Mouse (Mus musculus) kidney, embryonic 14.5 days (tissue): Measurements from ENCODE around the gene Bcar3. TPM values are rescaled to one million over a fixed set of nuclear protein-coding genes. Genes with fewer than 3 reads are reported as not detected.
"Not testable (repeated sequence)": the region's sequence is repeated elsewhere in the genome, so short reads cannot be mapped to it uniquely, and the experiment has no call there.

Experiments used
- ATAC-seq: fragments of 200-750 bp; cut with Nextera tagmentation; 2 replicates; pipeline ENCODE4 v1.8.0; 2017; ENCODE audit warnings: moderate number of reproducible peaks, mild to moderate bottlenecking, moderate TSS enrichment, moderate library complexity; ENCODE audit not compliant: low FRiP score, low TSS enrichment
- H3K27ac ChIP-seq: fragments of 300-500 bp; sonication (generic); 2 replicates; pipeline ENCODE4 v1.5.1; 2014; ENCODE audit warnings: low read depth, mild to moderate bottlenecking, low read length, moderate library complexity, mixed read lengths
- H3K27me3 ChIP-seq: fragments of 300-500 bp; sonication (generic); 2 replicates; pipeline ENCODE4 v1.6.1; 2014; ENCODE audit warnings: mild to moderate bottlenecking, low read length; ENCODE audit not compliant: control insufficient read depth, insufficient read depth
- H3K36me3 ChIP-seq: fragments of 300-500 bp; sonication (generic); 2 replicates; pipeline ENCODE4 v1.6.1; 2014; ENCODE audit warnings: low read length, mixed read lengths; ENCODE audit not compliant: control insufficient read depth, insufficient read depth
- H3K4me1 ChIP-seq: fragments of 300-500 bp; sonication (generic); 2 replicates; pipeline ENCODE4 v1.6.1; 2014; ENCODE audit warnings: low read length, mixed read lengths; ENCODE audit not compliant: control insufficient read depth, insufficient read depth
- H3K4me2 ChIP-seq: fragments of 300-500 bp; sonication (generic); replicated peaks from 2 replicates; pipeline ENCODE4 v1.6.1; 2014; ENCODE audit warnings: low read depth, mild to moderate bottlenecking, low read length
- H3K4me3 ChIP-seq: fragments of 300-500 bp; sonication (generic); 2 replicates; pipeline ENCODE4 v1.5.1; 2014; ENCODE audit warnings: mild to moderate bottlenecking, low read length
- H3K9ac ChIP-seq: fragments of 300-500 bp; sonication (generic); 2 replicates; pipeline ENCODE4 v1.6.1; 2014; ENCODE audit warnings: low read depth, mild to moderate bottlenecking, low read length, moderate library complexity
- H3K9me3 ChIP-seq: fragments of 300-500 bp; sonication (generic); 2 replicates; pipeline ENCODE4 v1.6.1; 2016; ENCODE audit warnings: low read length; ENCODE audit not compliant: control insufficient read depth
- whole genome bisulfite sequencing: fragments of 180-500 bp; shearing (Covaris S2); extraction: QIAGEN DNeasy Blood & Tissue Kit; methylation state at CpG from one replicate; pipeline ENCODE4 v1.1.7; 2014; 5-methylcytosine and 5-hydroxymethylcytosine counted together
- polyA plus RNA-seq: library from polyadenylated mRNA; unstranded; fragments of >200 nt; fragmentation: Nextera tagmentation; extraction: Ambion mirVana; gene quantifications from 2 replicates; pipeline ENCODE4 v1.2.1, GENCODE M21; 2014

Gene Bcar3
- polyA plus RNA-seq, 1 experiment from 2014 or later, result 13.7 TPM

DNA sequence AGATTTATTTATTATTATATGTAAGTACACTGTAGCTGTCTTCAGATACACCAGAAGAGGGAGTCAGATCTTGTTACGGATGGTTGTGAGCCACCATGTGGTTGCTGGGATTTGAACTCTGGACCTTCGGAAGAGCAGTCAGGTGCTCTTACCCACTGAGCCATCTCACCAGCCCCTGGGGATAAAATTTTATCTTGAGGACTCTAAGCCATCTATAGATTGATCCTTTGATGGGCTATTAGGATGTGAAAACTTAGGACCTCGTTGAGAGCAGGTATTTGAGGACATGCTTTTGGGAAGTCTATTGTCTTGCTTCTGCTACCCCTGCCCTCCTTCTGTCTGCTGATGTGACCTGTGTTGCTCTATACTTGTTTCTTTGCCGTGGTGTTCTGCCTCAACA is 4.6 kb upstream of the Bcar3 start:
- not testable (repeated sequence) for H3K4me3 ChIP-seq, H3K9me3 ChIP-seq, H3K9ac ChIP-seq, H3K4me2 ChIP-seq, H3K27ac ChIP-seq, ATAC-seq, H3K27me3 ChIP-seq, H3K4me1 ChIP-seq
- WGBS, result 68% methylated on average over 3 of the region's 4 CpGs
- H3K36me3 ChIP-seq, result peaks cover 13% of the 10 kb centered on the region

DNA sequence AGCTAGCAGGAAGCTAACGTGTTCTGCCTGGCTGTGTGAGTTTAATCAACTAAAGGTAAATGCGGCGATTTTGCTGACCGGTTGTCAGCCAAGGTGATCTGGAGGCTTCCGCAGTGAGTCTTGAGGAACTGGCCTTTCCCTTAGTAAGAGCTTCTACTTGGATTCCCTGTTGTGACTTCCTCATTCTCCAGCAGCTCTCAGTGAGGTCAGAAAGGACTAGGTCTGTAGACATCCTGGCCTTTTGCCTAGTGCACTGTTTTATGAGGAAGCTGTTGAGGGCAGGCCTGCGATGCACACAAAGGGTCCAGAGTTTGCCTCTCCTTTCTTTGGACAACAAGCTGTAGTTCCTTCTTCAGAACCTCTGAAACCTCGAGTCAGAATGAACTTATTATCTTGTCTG is 3.2 kb upstream of the Bcar3 start:
- Histone ChIP-seq H3K27ac (no peak overlapping the region), H3K4me2 (no peak overlapping the region), H3K9ac (no peak overlapping the region), H3K27me3 (no peaks in the 10 kb centered on the region), H3K36me3 (peaks cover 1% of the 10 kb centered on the region; the same call in 1 of the 2 replicates), H3K4me1 (0 out of 2 replicates have a peak, but pooled peaks cover 4% of the 10 kb centered on the region), H3K9me3 (no peaks in the 10 kb centered on the region), H3K4me3 (no peak overlapping the region)
- ATAC-seq, result no peak
- 85% methylated on average over 7 of the region's 7 CpGs for WGBS

DNA sequence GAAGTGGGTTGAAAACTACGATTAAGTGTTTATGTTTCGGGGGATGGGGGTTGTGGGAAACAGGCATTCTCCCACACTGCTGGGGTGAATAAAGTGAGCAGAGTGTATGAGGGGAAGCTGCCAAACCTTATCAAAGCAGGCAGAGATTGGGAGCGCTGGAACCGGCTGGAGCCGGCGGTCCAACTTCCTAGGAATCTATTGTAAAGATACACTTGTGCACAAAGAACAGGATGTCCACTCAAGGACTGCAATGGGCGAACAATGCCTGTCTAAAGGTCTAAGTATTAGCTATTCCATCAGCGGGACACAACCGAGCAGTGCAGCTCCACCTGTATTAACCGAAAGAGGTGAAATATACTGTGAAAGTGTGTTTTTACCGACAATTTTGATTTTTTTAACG is 2.1 kb upstream of the Bcar3 start:
- Histone ChIP-seq H3K4me2 (peak overlapping the region; percentile 72), H3K36me3 (no peaks in the 10 kb centered on the region), H3K9me3 (no peaks in the 10 kb centered on the region), H3K4me1 (0 out of 2 replicates have a peak, but pooled peaks cover 4% of the 10 kb centered on the region), H3K27ac (no peak overlapping the region; the same call in 1 of the 2 replicates), H3K9ac (peak overlapping the region; percentile 88; the same call in 1 of the 2 replicates), H3K27me3 (no peaks in the 10 kb centered on the region), H3K4me3 (no peak overlapping the region)
- ATAC-seq, result no peak
- 56% methylated on average over 12 of the region's 12 CpGs for WGBS

DNA sequence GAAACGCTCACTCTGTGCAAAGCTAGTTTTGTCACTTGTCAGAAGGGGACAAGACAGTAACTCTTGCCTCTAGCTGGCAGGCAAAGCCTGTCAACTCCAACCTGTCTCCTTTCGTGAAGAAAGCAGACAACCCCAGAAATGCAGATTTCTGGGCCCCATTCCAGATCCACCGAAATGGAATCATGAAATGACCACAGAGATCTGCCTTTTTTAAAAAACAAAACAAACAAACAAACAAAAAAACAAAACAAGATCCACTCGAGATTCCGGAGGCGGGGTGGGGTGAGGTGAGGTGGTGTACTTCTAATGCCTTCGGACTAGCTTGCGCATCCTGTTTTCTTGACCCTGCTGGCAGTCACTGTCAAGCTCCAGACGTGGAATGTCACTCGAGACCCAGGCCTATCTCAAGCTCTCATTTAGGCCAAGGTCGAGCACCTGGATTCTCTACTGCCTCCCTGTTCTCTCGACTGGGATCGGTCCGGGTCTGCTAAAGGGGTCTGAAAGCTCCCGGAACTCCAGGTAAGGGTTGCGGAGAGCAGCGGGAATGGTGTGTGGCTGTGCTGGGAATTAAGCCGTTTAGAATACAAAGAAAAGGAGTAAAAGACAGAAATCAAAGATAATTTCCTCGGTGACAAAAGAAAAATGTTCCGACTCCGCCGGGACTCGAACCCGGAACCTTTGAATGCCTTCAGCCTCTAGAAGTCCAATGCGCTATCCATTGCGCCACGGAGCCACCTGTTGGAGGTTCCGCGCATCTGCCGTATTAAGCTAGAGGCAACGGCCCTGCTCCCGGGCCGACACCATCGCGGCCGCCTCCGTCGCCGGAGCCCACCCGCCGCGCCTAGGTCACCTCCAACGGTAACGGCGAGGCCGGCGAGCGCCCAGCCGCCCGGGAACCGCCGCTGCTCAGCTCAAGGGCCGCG is 1.4 kb upstream of the Bcar3 start:
- ATAC-seq, result peak; percentile 81
- WGBS, result 6% methylated on average over 53 of the region's 54 CpGs

DNA sequence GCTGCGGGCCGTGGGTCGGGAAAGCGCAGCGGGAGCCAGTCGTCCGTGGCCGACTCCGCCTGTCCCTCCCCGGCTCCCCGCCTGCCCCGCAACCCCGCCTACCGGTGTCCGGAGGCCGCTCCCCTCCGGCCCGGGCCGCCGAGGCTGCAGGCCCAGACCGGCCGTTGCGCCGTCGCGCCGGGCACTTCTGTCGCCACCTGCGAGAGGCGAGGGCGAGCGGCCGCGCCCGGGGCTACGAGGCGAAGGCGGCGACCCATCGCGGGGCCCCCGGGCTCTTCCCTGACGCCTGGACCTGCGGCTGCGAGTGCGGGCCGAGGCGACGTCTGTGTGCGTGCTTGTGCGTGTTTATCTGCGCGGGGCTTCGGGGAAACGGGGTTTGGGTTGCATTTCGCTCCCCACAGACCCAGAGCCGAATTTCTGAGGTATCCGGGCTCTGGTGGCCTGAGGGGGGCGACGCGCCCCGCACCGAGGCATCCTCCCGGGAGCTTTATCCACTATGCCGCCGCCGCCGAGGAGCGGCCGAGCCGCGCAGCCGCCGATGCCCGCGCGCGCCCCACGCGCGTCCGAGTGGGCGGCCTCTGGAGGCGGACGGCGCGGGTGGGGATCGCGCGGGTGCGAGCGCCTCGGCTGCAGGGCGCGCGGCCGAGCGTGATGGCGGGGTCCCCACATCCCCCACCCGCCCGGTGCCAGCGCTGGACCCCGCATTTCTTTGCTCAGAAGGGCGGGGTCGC is 548 bp upstream of the Bcar3 start:
- peak overlapping the region; percentile 87 for H3K4me3 ChIP-seq
- 0 out of 2 replicates have a peak, but pooled peaks cover 4% of the 10 kb centered on the region for H3K4me1 ChIP-seq
- peak overlapping the region; percentile 96 for H3K27ac ChIP-seq
- H3K9me3 ChIP-seq, result no peaks in the 10 kb centered on the region
- H3K27me3 ChIP-seq, result no peaks in the 10 kb centered on the region
- H3K9ac ChIP-seq, result peak overlapping the region; percentile 88
- WGBS, result under 1% methylated on average over 70 of the region's 105 CpGs
- peak overlapping the region; percentile 72 for H3K4me2 ChIP-seq
- peak; percentile 90 for ATAC-seq
- H3K36me3 ChIP-seq, result no peaks in the 10 kb centered on the region

More for the DNA sequence above, 1.4 kb upstream of the Bcar3 start:
- Histone ChIP-seq H3K4me3 (peak overlapping the region; percentile 87), H3K27me3 (no peaks in the 10 kb centered on the region), H3K36me3 (no peaks in the 10 kb centered on the region), H3K9me3 (no peaks in the 10 kb centered on the region), H3K9ac (peak overlapping the region; percentile 88), H3K4me2 (peak overlapping the region; percentile 72), H3K27ac (peak overlapping the region; percentile 96), H3K4me1 (0 out of 2 replicates have a peak, but pooled peaks cover 4% of the 10 kb centered on the region)

DNA sequence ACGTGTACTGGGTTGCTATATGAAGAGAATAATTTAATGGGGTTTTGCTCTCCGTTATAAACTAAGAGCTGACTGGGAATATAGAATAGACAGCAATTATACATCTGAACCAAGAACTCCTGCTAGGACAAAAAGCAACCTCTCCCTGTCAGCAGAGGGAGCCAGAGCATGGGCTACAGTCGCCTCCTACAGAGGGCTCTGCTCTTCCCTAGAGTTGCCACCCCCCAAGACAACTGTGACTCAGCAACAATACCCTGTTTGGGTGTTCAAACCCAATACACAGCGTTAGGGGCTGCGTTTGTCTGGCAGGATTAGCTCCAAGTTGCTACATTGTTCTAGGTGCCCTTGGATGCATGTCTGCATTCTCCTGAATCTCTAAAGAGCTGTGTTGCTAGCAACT is 1.6 kb downstream of the Bcar3 start:
- Histone ChIP-seq H3K27ac (no peak overlapping the region), H3K36me3 (no peaks in the 10 kb centered on the region), H3K27me3 (no peaks in the 10 kb centered on the region), H3K4me2 (no peak overlapping the region), H3K4me3 (no peak overlapping the region), H3K9ac (no peak overlapping the region), H3K4me1 (0 out of 2 replicates have a peak, but pooled peaks cover 4% of the 10 kb centered on the region), H3K9me3 (no peaks in the 10 kb centered on the region)
- no peak for ATAC-seq
- 15% methylated on average over 5 of the region's 5 CpGs for WGBS

DNA sequence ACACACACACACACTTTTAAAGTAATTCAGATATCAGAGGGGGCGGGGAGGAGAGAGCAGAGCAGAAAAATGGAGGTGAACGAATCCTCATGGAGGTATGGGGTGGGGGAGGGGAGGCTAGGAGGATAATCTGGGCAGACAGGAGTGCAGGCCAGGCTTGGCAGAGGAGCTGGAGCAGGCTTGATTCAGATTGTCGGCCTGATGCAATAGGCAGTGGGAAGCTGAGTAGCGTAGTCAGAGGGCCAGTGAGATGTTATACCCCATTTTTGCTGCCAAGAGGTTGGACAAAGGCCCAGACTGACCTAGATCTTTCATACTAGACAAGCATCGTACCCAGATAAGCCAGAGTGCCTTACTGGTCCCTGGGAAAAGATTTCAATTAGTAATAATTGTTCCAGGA is 3.0 kb downstream of the Bcar3 start:
- Histone ChIP-seq H3K36me3 (no peaks in the 10 kb centered on the region), H3K9me3 (no peaks in the 10 kb centered on the region), H3K27ac (no peak overlapping the region), H3K4me2 (no peak overlapping the region), H3K9ac (no peak overlapping the region), H3K4me1 (0 out of 2 replicates have a peak, but pooled peaks cover 4% of the 10 kb centered on the region), H3K4me3 (no peak overlapping the region), H3K27me3 (no peaks in the 10 kb centered on the region)
- WGBS, result 72% methylated on average over 5 of the region's 5 CpGs
- no peak for ATAC-seq

DNA sequence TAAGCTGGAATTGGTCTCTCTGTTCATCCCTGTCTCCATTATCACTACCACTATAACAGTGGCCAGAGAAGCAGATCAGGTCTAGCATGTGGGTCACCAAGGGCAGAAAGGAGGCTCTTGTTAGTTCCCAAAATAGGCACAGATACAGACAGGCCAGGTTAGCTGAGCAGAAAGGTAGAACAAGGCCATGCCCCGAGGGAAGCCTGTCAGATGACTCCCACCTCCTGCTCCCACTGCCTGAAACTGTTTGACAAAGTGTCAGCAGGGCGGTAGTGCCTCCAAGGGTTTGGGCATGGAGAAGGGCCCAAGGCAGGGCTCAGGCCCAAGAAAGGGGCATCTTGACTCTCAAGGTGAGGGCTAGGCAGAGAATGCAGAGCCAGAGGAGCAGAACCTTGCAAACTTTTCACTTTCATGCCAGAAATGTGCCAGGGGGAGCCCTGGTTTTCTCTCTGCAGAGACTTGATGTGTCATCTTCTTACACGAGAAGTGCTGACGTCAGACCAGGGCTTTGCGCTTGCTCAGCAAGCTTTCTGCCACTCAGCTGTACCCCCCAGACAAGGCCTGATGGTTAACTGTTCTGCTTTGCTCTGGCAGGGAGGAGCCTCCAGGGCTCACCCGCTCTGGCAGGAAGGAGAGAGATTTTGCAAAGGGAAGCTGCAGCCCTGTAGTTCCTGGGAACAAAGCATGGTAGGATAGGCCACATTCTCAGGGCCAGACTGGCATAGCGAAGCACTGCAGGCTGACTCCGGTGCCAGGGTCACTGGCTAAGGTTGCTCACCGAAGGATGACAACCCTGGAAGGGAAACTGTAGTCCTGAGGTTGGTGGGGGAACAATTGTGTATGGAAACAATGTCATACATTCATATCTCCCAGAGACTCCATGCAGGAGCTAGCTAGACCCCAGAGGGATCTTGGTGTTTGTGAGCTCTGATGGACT is 7.3 kb downstream of the Bcar3 start:
- Histone ChIP-seq H3K9me3 (no peaks in the 10 kb centered on the region), H3K27me3 (no peaks in the 10 kb centered on the region), H3K4me1 (no peaks in the 10 kb centered on the region), H3K36me3 (no peaks in the 10 kb centered on the region), H3K9ac (no peak overlapping the region), H3K4me2 (no peak overlapping the region), H3K4me3 (no peak overlapping the region), H3K27ac (0 out of 2 replicates have a peak overlapping the region, but pooled peaks have one; percentile 9)
- WGBS, result 56% methylated on average over 9 of the region's 9 CpGs
- peak; percentile 59; the same call in 1 of the 2 replicates for ATAC-seq
